Comparison of ENCODE assay signal across 24 mouse cellular contexts in the genomic region with DNA sequence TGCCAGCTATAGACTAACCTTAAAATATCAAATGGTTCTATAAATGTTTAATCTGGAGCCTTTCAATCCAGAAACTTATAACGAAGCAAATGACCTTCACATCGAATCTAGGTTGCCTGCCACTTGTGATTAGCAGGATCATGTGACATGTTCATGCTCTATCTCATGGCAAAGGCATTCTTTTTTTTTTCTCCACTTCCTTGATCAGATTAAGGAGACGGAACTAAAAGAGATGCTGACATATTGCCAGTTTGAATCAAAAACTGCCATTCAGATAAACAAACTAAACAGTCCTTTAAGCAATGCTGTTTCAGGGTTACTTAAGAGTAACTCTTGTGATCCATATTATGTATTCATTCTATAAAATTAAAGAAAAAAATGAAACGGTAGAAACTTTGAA.
DNase-seq lines count a peak whose midpoint lies in the region; ATAC-seq and TF ChIP-seq lines count a peak whose summit lies in the region.
"Had no signal": no experiment of that assay in that cellular context is flagged by ENCODE, and none has a peak within 500 bp of the region (broad histone marks: within the 10 kb centered on the region; RNA-seq: fewer than 3 reads in every experiment).

No protein-coding gene starts in this region.

- H3K9me3 ChIP-seq in kidney, embryonic 15.5 days (replicated peaks): no peaks in the 10 kb centered on the region
- H3K9me3 ChIP-seq in MEL (replicated peaks; ENCODE audit: insufficient read depth, low read length): no peaks in the 10 kb centered on the region
- H3K9me3 ChIP-seq: forebrain, embryonic 10.5 days; forebrain, embryonic 13.5 days; heart, embryonic 10.5 days; heart, embryonic 13.5 days had no signal

- no peaks in the 10 kb centered on the region for H3K36me3 ChIP-seq in kidney, embryonic 15.5 days
- no peaks in the 10 kb centered on the region for H3K36me3 ChIP-seq in liver, adult 2 months (ENCODE audit: control insufficient read depth, insufficient read depth, low read length)
- H3K36me3 ChIP-seq in MEL (ENCODE audit: control insufficient read depth in 1 of 2, insufficient read depth in 2 of 2, low read length in 2 of 2): peaks cover 0 to 10% of the 10 kb centered on the region in 2 experiments; a peak in 2 of 4 replicates
- H3K36me3 ChIP-seq: forebrain, embryonic 10.5 days; heart, embryonic 10.5 days; heart, embryonic 13.5 days had no signal

- peak; percentile 93 to 94 for TF ChIP-seq EP300 in MEL (IDR thresholded peaks at IDR 0.05; ENCODE audit: low read depth in 1 of 2, low read length in 2 of 2)

- no peaks in the 10 kb centered on the region for H3K79me2 ChIP-seq in liver, adult 2 months (ENCODE audit: control insufficient read depth, insufficient read depth, low read length)
- no peaks in the 10 kb centered on the region for H3K79me2 ChIP-seq in MEL (ENCODE audit: control insufficient read depth, insufficient read depth, low read length, poor library complexity)

- no peaks in the 10 kb centered on the region for H3K4me1 ChIP-seq in kidney, embryonic 15.5 days
- no peaks in the 10 kb centered on the region for H3K4me1 ChIP-seq in liver, adult 2 months (ENCODE audit: control insufficient read depth, insufficient read depth, low read length)
- H3K4me1 ChIP-seq in MEL (ENCODE audit: control insufficient read depth in 1 of 2, insufficient read depth in 2 of 2, low read length in 2 of 2): peaks cover 0 to 5% of the 10 kb centered on the region in 2 experiments; a peak in 2 of 4 replicates
- H3K4me1 ChIP-seq: forebrain, embryonic 10.5 days; forebrain, embryonic 13.5 days; heart, embryonic 10.5 days; heart, embryonic 13.5 days had no signal

- H3K9ac ChIP-seq in kidney, embryonic 15.5 days: no peak overlapping the region
- no peak overlapping the region for H3K9ac ChIP-seq in liver, adult 2 months (ENCODE audit: low read depth, low read length)
- H3K9ac ChIP-seq in MEL (ENCODE audit: control insufficient read depth, low read depth, low read length, poor library complexity, severe bottlenecking): no peak overlapping the region
- H3K9ac ChIP-seq: forebrain, embryonic 13.5 days; heart, embryonic 13.5 days; hindbrain, embryonic 14.5 days had no signal

- no peak for DNase-seq in kidney, postnatal 36 days
- peak; percentile 7 for DNase-seq in liver, adult 2 months (ENCODE audit: extremely low read depth, low read depth, low spot score)
- DNase-seq in liver (no peak), MEL (ENCODE audit: low read depth, low spot score) (peak; percentile 76)
- no peak for DNase-seq in cerebellum, adult 11 months
- DNase-seq in right cerebral cortex, postnatal 36 days (ENCODE audit: low spot score in 2 of 2): no peak
- DNase-seq: adrenal gland, adult 2 months; adrenal gland, postnatal 25 days; cerebellum, adult 18-20 months; cerebellum, adult 9-10 months; cerebellum, postnatal 14 days; gastrocnemius, postnatal 10 days; gastrocnemius, postnatal 36 days; heart, adult 2 months; heart, postnatal 14 days; heart, postnatal 4 days had no signal

- H3K27ac ChIP-seq in kidney, embryonic 15.5 days: peak overlapping the region; percentile 66
- H3K27ac ChIP-seq in liver, adult 2 months (replicated peaks; ENCODE audit: insufficient read depth, low read depth, low read length): no peak overlapping the region
- no peak overlapping the region for H3K27ac ChIP-seq in MEL (ENCODE audit: control insufficient read depth, low read depth, low read length)
- H3K27ac ChIP-seq: forebrain, embryonic 10.5 days; forebrain, embryonic 13.5 days; heart, adult 2 months; heart, embryonic 10.5 days; heart, embryonic 13.5 days; hindbrain, embryonic 14.5 days; hindbrain, postnatal 0 days had no signal

- TF ChIP-seq POLR2A in liver, adult 2 months (IDR thresholded peaks at IDR 0.05; ENCODE audit: extremely low read depth, insufficient read depth, low read length): no peak
- no peak for TF ChIP-seq POLR2A in MEL (IDR thresholded peaks at IDR 0.05; ENCODE audit: control insufficient read depth in 1 of 2, insufficient read depth in 1 of 2, low read depth in 1 of 2, low read length in 2 of 2, poor library complexity in 1 of 2)

- H3K4me2 ChIP-seq in kidney, embryonic 15.5 days: no peak overlapping the region
- H3K4me2 ChIP-seq: forebrain, embryonic 13.5 days; heart, embryonic 13.5 days; hindbrain, embryonic 14.5 days had no signal

- WGBS in kidney, embryonic 15.5 days: 52% methylated on average over 4 of the region's 4 CpGs
- 62% methylated on average over 4 of the region's 4 CpGs for WGBS in liver, adult 2 months

- no peak for TF ChIP-seq CTCF in liver, adult 2 months (IDR thresholded peaks at IDR 0.05; ENCODE audit: low read depth, low read length)
- no peak for TF ChIP-seq CTCF in MEL (IDR thresholded peaks at IDR 0.05 in 2 of 3, conservative IDR thresholded peaks at IDR 0.05 in 1 of 3; ENCODE audit: control insufficient read depth in 1 of 3, insufficient read depth in 1 of 3, low read depth in 2 of 3, low read length in 3 of 3, poor library complexity in 1 of 3, severe bottlenecking in 1 of 3)

- no peak for TF ChIP-seq RAD21 in MEL (IDR thresholded peaks at IDR 0.05; ENCODE audit: low read depth, low read length)

- no peaks in the 10 kb centered on the region for H3K27me3 ChIP-seq in kidney, embryonic 15.5 days
- no peaks in the 10 kb centered on the region for H3K27me3 ChIP-seq in liver, adult 2 months (ENCODE audit: control insufficient read depth, insufficient read depth, low read length)
- no peaks in the 10 kb centered on the region for H3K27me3 ChIP-seq in MEL (ENCODE audit: control insufficient read depth in 1 of 2, insufficient read depth in 2 of 2, low read length in 2 of 2)
- H3K27me3 ChIP-seq: forebrain, embryonic 13.5 days; heart, embryonic 13.5 days had no signal

- H3K4me3 ChIP-seq in kidney, embryonic 15.5 days (replicated peaks): no peak overlapping the region
- no peak overlapping the region for H3K4me3 ChIP-seq in liver, adult 2 months (ENCODE audit: insufficient read depth, low read depth, low read length)
- H3K4me3 ChIP-seq in MEL (ENCODE audit: control insufficient read depth in 1 of 2, insufficient read depth in 1 of 2, low read depth in 2 of 2, low read length in 2 of 2): no peak overlapping the region
- H3K4me3 ChIP-seq: forebrain, embryonic 10.5 days; forebrain, embryonic 13.5 days; heart, adult 2 months; heart, embryonic 10.5 days; heart, embryonic 13.5 days had no signal

- no peak for ATAC-seq in kidney, embryonic 15.5 days (replicated peaks; ENCODE audit: low FRiP score)
- ATAC-seq: forebrain, embryonic 13.5 days; forebrain, embryonic 16.5 days; hindbrain, postnatal 0 days had no signal

TF ChIP-seq in MEL, 35 proteins besides CTCF, POLR2A, EP300 and RAD21 (continues in another document):
- peak; percentile 47; the same call in 1 of the 2 replicates for TF ChIP-seq BHLHE40 (IDR thresholded peaks at IDR 0.05; ENCODE audit: borderline replicate concordance, low read depth, low read length)
- 0 out of 2 replicates have a peak, but pooled peaks have one; percentile 17 for TF ChIP-seq HCFC1 (IDR thresholded peaks at IDR 0.05; ENCODE audit: low read depth, low read length)
- no peak for TF ChIP-seq MYC (IDR thresholded peaks at IDR 0.05; ENCODE audit: low read depth, low read length)
- peak; percentile 89 for TF ChIP-seq USF1 (IDR thresholded peaks at IDR 0.05; ENCODE audit: low read depth, low read length)
- no peak for TF ChIP-seq CHD2 (IDR thresholded peaks at IDR 0.05; ENCODE audit: low read length)
- no peak for TF ChIP-seq TBP (IDR thresholded peaks at IDR 0.05; ENCODE audit: low read depth, low read length)
- TF ChIP-seq NELFE (IDR thresholded peaks at IDR 0.05; ENCODE audit: low read depth, low read length): no peak
- TF ChIP-seq MXI1 (IDR thresholded peaks at IDR 0.05; ENCODE audit: low read depth, low read length): no peak
- TF ChIP-seq POLR2AphosphoS2 (IDR thresholded peaks at IDR 0.05; ENCODE audit: low read length): no peak
- no peak for TF ChIP-seq CHD1 (IDR thresholded peaks at IDR 0.05; ENCODE audit: low read depth, low read length)
- no peak for TF ChIP-seq MEF2A (IDR thresholded peaks at IDR 0.05; ENCODE audit: extremely low read depth, insufficient replicate concordance, low read depth, low read length, poor library complexity, severe bottlenecking)
- peak; percentile 91 for TF ChIP-seq RCOR1 (IDR thresholded peaks at IDR 0.05; ENCODE audit: low read depth, low read length)
- TF ChIP-seq MAFK (IDR thresholded peaks at IDR 0.05; ENCODE audit: borderline replicate concordance, low read depth, low read length): peak; percentile 59; the same call in 1 of the 2 replicates
- TF ChIP-seq ZC3H11A (IDR thresholded peaks at IDR 0.05; ENCODE audit: low read depth, low read length): no peak
- no peak for TF ChIP-seq NRF1 (IDR thresholded peaks at IDR 0.05; ENCODE audit: insufficient read depth, low read depth, low read length, poor library complexity, severe bottlenecking)
- TF ChIP-seq SMC3 (IDR thresholded peaks at IDR 0.05; ENCODE audit: low read depth, low read length): no peak
- peak; percentile 95 for TF ChIP-seq GATA1 (IDR thresholded peaks at IDR 0.05; ENCODE audit: low read depth, low read length)
- TF ChIP-seq ELF1 (IDR thresholded peaks at IDR 0.05; ENCODE audit: low read depth, low read length): peak; percentile 31; the same call in 1 of the 2 replicates
- TF ChIP-seq E2F4 (IDR thresholded peaks at IDR 0.05; ENCODE audit: borderline replicate concordance, low read depth, low read length): no peak
- peak; percentile 83 for TF ChIP-seq TCF12 (IDR thresholded peaks at IDR 0.05; ENCODE audit: low read depth, low read length)
- no peak for TF ChIP-seq KAT2A (conservative IDR thresholded peaks at IDR 0.05; ENCODE audit: low read depth, low read length)
- TF ChIP-seq ETS1 (IDR thresholded peaks at IDR 0.05; ENCODE audit: low read depth, low read length): peak; percentile 82
- TF ChIP-seq ZKSCAN1 (IDR thresholded peaks at IDR 0.05; ENCODE audit: low read depth, low read length): no peak
- peak; percentile 29; the same call in 1 of the 2 replicates for TF ChIP-seq TAL1 (IDR thresholded peaks at IDR 0.05; ENCODE audit: low read length)
- no peak for TF ChIP-seq GABPA (IDR thresholded peaks at IDR 0.05; ENCODE audit: low read depth, low read length)
- TF ChIP-seq ZMIZ1 (IDR thresholded peaks at IDR 0.05; ENCODE audit: low read depth, low read length): no peak
- peak; percentile 84 for TF ChIP-seq MYB (IDR thresholded peaks at IDR 0.05; ENCODE audit: low read depth, low read length)
- no peak for TF ChIP-seq POLR2AphosphoS5 (IDR thresholded peaks at IDR 0.05; ENCODE audit: borderline replicate concordance, low read depth, low read length)
- no peak for TF ChIP-seq JUND (IDR thresholded peaks at IDR 0.05; ENCODE audit: low read depth, low read length)
- no peak for TF ChIP-seq MAZ (IDR thresholded peaks at IDR 0.05; ENCODE audit: low read depth, low read length)
- peak; percentile 93 for TF ChIP-seq ZNF384 (IDR thresholded peaks at IDR 0.05; ENCODE audit: low read depth, low read length)
- TF ChIP-seq UBTF (IDR thresholded peaks at IDR 0.05; ENCODE audit: borderline replicate concordance, insufficient read depth, low read depth, low read length): no peak

Comparison
In these comparisons a context has a peak if more than half of its experiments do, and no peak if none do; other contexts are left out.
1. DNase-seq: peak in liver, adult 2 months (single experiment) and MEL (single experiment); none in kidney, postnatal 36 days (0 of 2), liver (single experiment), cerebellum, adult 11 months (single experiment) and right cerebral cortex, postnatal 36 days (0 of 2).